Mouse (Mus musculus) heart, adult 9 months (tissue): Measurements from ENCODE around the gene Ppp1r14c.
A peak's percentile ranks its signal among the peaks of the same experiment; 100 is the strongest.

Experiments
- DNase-seq, 2 experiments: peaks; one replicate each; pipeline ENCODE4 v3.0.0; 2022; ENCODE audit warnings: low spot score in 2 of 2

Gene Ppp1r14c

GRCm38 (mm10) chr10:3366036-3366869, at the start of gene Ppp1r14c:
Gene Ppp1r14c, plus strand, starts transcription at chr10:3366057.
- DNase-seq, result peak; percentile 10 to 17

- DNase-seq, result no peak
Measured at GRCm38 (mm10) chr10:3321406-3321805, 44.5 kb upstream of the Ppp1r14c start.

GRCm38 (mm10) chr10:3325447-3325846, 40.4 kb upstream of the Ppp1r14c start:
- no peak for DNase-seq

GRCm38 (mm10) chr10:3332880-3333279, 33.0 kb upstream of the Ppp1r14c start:
- peak in 1 of 2 experiments; percentile 57 for DNase-seq

- DNase-seq, result no peak
Measured at GRCm38 (mm10) chr10:3334570-3334969, 31.3 kb upstream of the Ppp1r14c start.

GRCm38 (mm10) chr10:3336729-3337329, 29.0 kb upstream of the Ppp1r14c start:
- peak; percentile 39 for DNase-seq

- peak; percentile 71 to 74 for DNase-seq
Measured at GRCm38 (mm10) chr10:3337330-3337901, 28.4 kb upstream of the Ppp1r14c start.

- no peak for DNase-seq
Measured at GRCm38 (mm10) chr10:3345706-3346105, 20.2 kb upstream of the Ppp1r14c start.

- DNase-seq, result no peak
Measured at GRCm38 (mm10) chr10:3359531-3359930, 6.3 kb upstream of the Ppp1r14c start.

GRCm38 (mm10) chr10:3365671-3366035, 204 bp upstream of the Ppp1r14c start:
- no peak for DNase-seq

GRCm38 (mm10) chr10:3366870-3367431, 1.1 kb downstream of the Ppp1r14c start:
- peak; percentile 10 to 26 for DNase-seq

- no peak for DNase-seq
Measured at GRCm38 (mm10) chr10:3367440-3367839, 1.6 kb downstream of the Ppp1r14c start.

- DNase-seq, result no peak
Measured at GRCm38 (mm10) chr10:3383176-3383575, 17.3 kb downstream of the Ppp1r14c start.

- DNase-seq, result no peak
Measured at GRCm38 (mm10) chr10:3392251-3392650, 26.4 kb downstream of the Ppp1r14c start.

GRCm38 (mm10) chr10:3393548-3393947, 27.7 kb downstream of the Ppp1r14c start:
- DNase-seq, result no peak

- DNase-seq, result peak; percentile 73 to 82
Measured at GRCm38 (mm10) chr10:3394193-3394592, 28.3 kb downstream of the Ppp1r14c start.

GRCm38 (mm10) chr10:3394671-3395288, 28.9 kb downstream of the Ppp1r14c start:
- peak; percentile 33 to 36 for DNase-seq

GRCm38 (mm10) chr10:3395341-3395931, 29.6 kb downstream of the Ppp1r14c start:
- peak; percentile 60 to 73 for DNase-seq

GRCm38 (mm10) chr10:3396008-3396795, 30.3 kb downstream of the Ppp1r14c start:
- peak; percentile 63 to 64 for DNase-seq

- no peak for DNase-seq
Measured at GRCm38 (mm10) chr10:3397406-3397805, 31.5 kb downstream of the Ppp1r14c start.

GRCm38 (mm10) chr10:3398051-3398450, 32.2 kb downstream of the Ppp1r14c start:
- no peak for DNase-seq
